Mouse (Mus musculus) lung, embryonic 14.5 days (tissue): ENCODE results near the gene Ubxn1. TPM values are rescaled to one million over a fixed set of nuclear protein-coding genes. Genes with fewer than 3 reads are reported as not detected.
"Not testable (repeated sequence)": the region's sequence is repeated elsewhere in the genome, so short reads cannot be mapped to it uniquely, and the experiment has no call there.

Source experiments
- ATAC-seq: fragments of 200-750 bp; cut with Nextera tagmentation; 2 replicates; pipeline ENCODE4 v1.8.0; 2017; ENCODE audit warnings: mild to moderate bottlenecking, moderate TSS enrichment, moderate library complexity; ENCODE audit not compliant: insufficient read depth
- DNase-seq: peaks from one replicate; pipeline ENCODE4 v3.0.0-alpha.2; 2015
- H3K27ac ChIP-seq: fragments of 300-500 bp; sonication (generic); 2 replicates; pipeline ENCODE4 v1.5.1; 2014; ENCODE audit warnings: low read depth, mild to moderate bottlenecking, moderate library complexity
- H3K27me3 ChIP-seq: fragments of 300-500 bp; sonication (generic); 2 replicates; pipeline ENCODE4 v1.6.1; 2014; ENCODE audit warnings: low read length, control low read depth; ENCODE audit not compliant: insufficient read depth
- H3K36me3 ChIP-seq: fragments of 300-500 bp; sonication (generic); 2 replicates; pipeline ENCODE4 v1.6.1; 2014; ENCODE audit warnings: control low read depth; ENCODE audit not compliant: insufficient read depth
- H3K4me1 ChIP-seq: fragments of 300-500 bp; sonication (generic); 2 replicates; pipeline ENCODE4 v1.6.1; 2014; ENCODE audit warnings: antibody characterized with exemption, control low read depth; ENCODE audit not compliant: insufficient read depth
- H3K4me2 ChIP-seq: fragments of 300-500 bp; sonication (generic); 2 replicates; pipeline ENCODE4 v1.6.1; 2014; ENCODE audit warnings: mild to moderate bottlenecking
- H3K4me3 ChIP-seq: fragments of 300-500 bp; sonication (generic); 2 replicates; pipeline ENCODE4 v1.5.1; 2014; ENCODE audit warnings: low read depth, low read length
- H3K9ac ChIP-seq: fragments of 300-500 bp; sonication (generic); 2 replicates; pipeline ENCODE4 v1.6.1; 2014
- H3K9me3 ChIP-seq: fragments of 300-500 bp; sonication (generic); 2 replicates; pipeline ENCODE4 v1.6.1; 2016; ENCODE audit warnings: low read depth, low read length, control low read depth
- CTCF ChIP-seq: IDR thresholded peaks from 2 replicates; pipeline ENCODE4 v1.5.1; 2016; ENCODE audit warnings: antibody characterized with exemption, low read depth
- WGBS: fragments of 180-500 bp; shearing (Covaris S2); extraction: QIAGEN DNeasy Blood & Tissue Kit; methylation state at CpG from one replicate; pipeline ENCODE4 v1.1.7; 2014; 5-methylcytosine and 5-hydroxymethylcytosine counted together
- polyA plus RNA-seq: library from polyadenylated mRNA; unstranded; fragments of >200 nt; fragmentation: Nextera tagmentation; extraction: Ambion mirVana; gene quantifications from 2 replicates; pipeline ENCODE4 v1.2.1, GENCODE M21; 2014

Ubxn1 gene
- polyA plus RNA-seq, 1 experiment from 2014 or later, result 152 TPM

GRCm38 (mm10) chr19:8895397-8895960 lies 24.2 kb downstream of the Ubxn1 start:
- TF ChIP-seq CTCF, result no peak
- peaks cover 16% of the 10 kb centered on the region for H3K4me1 ChIP-seq
- peaks cover 43% of the 10 kb centered on the region for H3K36me3 ChIP-seq
- H3K4me2 ChIP-seq, result no peak overlapping the region
- ATAC-seq (no peak), DNase-seq (no peak)
- no peaks in the 10 kb centered on the region for H3K9me3 ChIP-seq
- H3K4me3 ChIP-seq, result no peak overlapping the region
- no peak overlapping the region for H3K9ac ChIP-seq
- no peaks in the 10 kb centered on the region for H3K27me3 ChIP-seq
- WGBS, result 87% methylated on average over 9 of the region's 9 CpGs
- H3K27ac ChIP-seq, result no peak overlapping the region

- H3K4me2 ChIP-seq, ATAC-seq, DNase-seq, H3K27ac ChIP-seq, H3K4me3 ChIP-seq, H3K9me3 ChIP-seq, H3K27me3 ChIP-seq, H3K9ac ChIP-seq: not testable (repeated sequence)
- Histone ChIP-seq H3K4me1 (peaks cover 16% of the 10 kb centered on the region), H3K36me3 (peaks cover 38% of the 10 kb centered on the region)
- WGBS, result 84% methylated on average over 5 of the region's 5 CpGs
Observed at GRCm38 (mm10) chr19:8896231-8896630, 24.9 kb downstream of the Ubxn1 start.

- peak overlapping the region; percentile 65 for H3K4me2 ChIP-seq
- ATAC-seq (peak; percentile 62), DNase-seq (peak; percentile 60)
- WGBS, result 21% methylated on average over 21 of the region's 21 CpGs
- H3K4me1 ChIP-seq, result peaks cover 16% of the 10 kb centered on the region
- peaks cover 42% of the 10 kb centered on the region for H3K36me3 ChIP-seq
- H3K9ac ChIP-seq, result peak overlapping the region; percentile 96
- H3K4me3 ChIP-seq, result peak overlapping the region; percentile 89
- peak overlapping the region; percentile 86 for H3K27ac ChIP-seq
- not testable (repeated sequence) for H3K27me3 ChIP-seq, H3K9me3 ChIP-seq
Observed at GRCm38 (mm10) chr19:8897211-8897864, 26.0 kb downstream of the Ubxn1 start.

- peak; percentile 99 for ATAC-seq
- peak; percentile 99 for DNase-seq
- peak within 1 kb of the TSS; percentile 86 for H3K27ac ChIP-seq
- H3K4me2 ChIP-seq, result peak within 1 kb of the TSS; percentile 75
- peak within 1 kb of the TSS; percentile 96 for H3K9ac ChIP-seq
- peak within 1 kb of the TSS; percentile 89 for H3K4me3 ChIP-seq
- H3K36me3 ChIP-seq, result peaks cover 48% of the 10 kb centered on the region
- peaks cover 16% of the 10 kb centered on the region; the same call in 1 of the 2 replicates for H3K4me1 ChIP-seq
- under 1% methylated on average over 53 of the region's 53 CpGs for WGBS
- TF ChIP-seq CTCF, result no peak
- no peaks in the 10 kb centered on the region for H3K9me3 ChIP-seq
- H3K27me3 ChIP-seq, result no peaks in the 10 kb centered on the region
Observed at GRCm38 (mm10) chr19:8897865-8898495, 26.7 kb downstream of the Ubxn1 start, which contains the start of gene Ganab. Ganab (plus strand) TSS chr19:8898071.

- no peak for ATAC-seq
Observed at GRCm38 (mm10) chr19:8898576-8898975, 27.3 kb downstream of the Ubxn1 start.

GRCm38 (mm10) chr19:8899079-8899478 lies 27.8 kb downstream of the Ubxn1 start:
- Histone ChIP-seq H3K9ac (peak overlapping the region; percentile 96), H3K4me2 (peak overlapping the region; percentile 75), H3K36me3 (peaks cover 59% of the 10 kb centered on the region), H3K4me1 (0 out of 2 replicates have a peak, but pooled peaks cover 10% of the 10 kb centered on the region), H3K27ac (no peak overlapping the region; the same call in 1 of the 2 replicates), H3K27me3 (no peaks in the 10 kb centered on the region), H3K4me3 (peak overlapping the region; percentile 89), H3K9me3 (no peaks in the 10 kb centered on the region)
- TF ChIP-seq CTCF, result no peak
- ATAC-seq (no peak), DNase-seq (peak; percentile 39)
- 26% methylated on average over 3 of the region's 3 CpGs for WGBS

More at GRCm38 (mm10) chr19:8898576-8898975, 27.3 kb downstream of the Ubxn1 start:
- TF ChIP-seq CTCF, result no peak
- Histone ChIP-seq H3K9ac (peak overlapping the region; percentile 96), H3K27me3 (no peaks in the 10 kb centered on the region), H3K4me1 (peaks cover 14% of the 10 kb centered on the region; the same call in 1 of the 2 replicates), H3K4me2 (peak overlapping the region; percentile 75), H3K9me3 (no peaks in the 10 kb centered on the region), H3K36me3 (peaks cover 53% of the 10 kb centered on the region), H3K4me3 (peak overlapping the region; percentile 89), H3K27ac (peak overlapping the region; percentile 81)
- peak; percentile 28 for DNase-seq
- 4% methylated on average over 13 of the region's 13 CpGs for WGBS

- H3K9me3 ChIP-seq, result no peaks in the 10 kb centered on the region
- DNase-seq, result no peak
- 86% methylated on average over 5 of the region's 5 CpGs for WGBS
- no peak overlapping the region for H3K9ac ChIP-seq
- H3K36me3 ChIP-seq, result peaks cover 71% of the 10 kb centered on the region
- no peak for TF ChIP-seq CTCF
- no peak for ATAC-seq
- H3K27ac ChIP-seq, result no peak overlapping the region
- no peaks in the 10 kb centered on the region for H3K27me3 ChIP-seq
- H3K4me1 ChIP-seq, result 0 out of 2 replicates have a peak, but pooled peaks cover 5% of the 10 kb centered on the region
- no peak overlapping the region for H3K4me3 ChIP-seq
- H3K4me2 ChIP-seq, result no peak overlapping the region
Observed at GRCm38 (mm10) chr19:8903412-8903811, 32.1 kb downstream of the Ubxn1 start.
